Mouse (Mus musculus) c-Kit-positive CD71-negative TER-119-negative erythroid progenitor cells, embryonic 14.5 days (primary cell): ENCODE data around the gene Gid8.

Experiments used
- DNase-seq: peaks from one replicate; pipeline ENCODE4 v3.0.0-alpha.2; 2013; ENCODE audit warnings: low read depth

Gid8 gene

GRCm38 (mm10) chr2:180748904-180749303 is 39.0 kb downstream of the Gid8 start:
- DNase-seq = no peak

GRCm38 (mm10) chr2:180754976-180755688 is 45.2 kb downstream of the Gid8 start:
- no peak for DNase-seq

GRCm38 (mm10) chr2:180755896-180756295 is 46.0 kb downstream of the Gid8 start:
- DNase-seq = no peak

GRCm38 (mm10) chr2:180756786-180757185 is 46.9 kb downstream of the Gid8 start:
- DNase-seq = no peak

- DNase-seq = no peak
Measured at GRCm38 (mm10) chr2:180758513-180759263, 48.8 kb downstream of the Gid8 start.

GRCm38 (mm10) chr2:180764986-180765385 is 55.1 kb downstream of the Gid8 start:
- no peak for DNase-seq

- no peak for DNase-seq
Measured at GRCm38 (mm10) chr2:180765713-180766112, 55.8 kb downstream of the Gid8 start.
